Mouse (Mus musculus) heart, postnatal 0 days (tissue): ENCODE measurements around the gene Phf24.

Source experiments
- CTCF ChIP-seq: IDR thresholded peaks from 2 replicates; pipeline ENCODE4 v1.5.1; 2016; ENCODE audit warnings: antibody characterized with exemption, control low read depth, low read depth
- EP300 ChIP-seq: IDR thresholded peaks from 2 replicates; pipeline ENCODE4 v1.6.1; 2016; ENCODE audit warnings: antibody characterized with exemption, low read depth

DNA sequence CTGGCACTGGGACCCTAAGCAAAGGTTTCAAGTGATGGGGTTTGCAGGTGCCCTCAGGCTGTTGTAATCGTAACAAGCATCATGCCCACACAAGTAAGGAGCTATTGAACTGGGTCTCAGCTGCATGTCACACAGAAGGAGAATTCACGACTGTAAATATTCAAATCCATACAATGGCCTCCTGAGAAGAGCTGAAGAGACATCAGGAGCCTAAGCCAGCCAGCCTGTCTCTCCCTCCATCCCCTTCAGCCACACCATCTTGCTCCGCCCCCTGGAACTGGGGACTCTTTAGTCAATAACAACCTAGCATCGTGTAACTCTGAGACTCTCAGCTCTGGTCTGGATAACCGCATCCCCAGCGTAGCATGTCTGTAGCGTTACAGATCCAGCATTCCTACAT, 25.3 kb upstream of the Phf24 start:
- TF ChIP-seq CTCF = no peak
- TF ChIP-seq EP300 = no peak
